Mouse (Mus musculus): Measurements from ENCODE around the gene Mnx1. TPM values are rescaled to one million over a fixed set of nuclear protein-coding genes. Genes with fewer than 3 reads are reported as not detected.

The Mnx1 gene
- not detected for polyA plus RNA-seq (2012; fragmentation: generic; extraction: Trizol)
- long read RNA-seq, experiment 1 = 0 reads
- long read RNA-seq, experiment 2 = 0 reads

DNA sequence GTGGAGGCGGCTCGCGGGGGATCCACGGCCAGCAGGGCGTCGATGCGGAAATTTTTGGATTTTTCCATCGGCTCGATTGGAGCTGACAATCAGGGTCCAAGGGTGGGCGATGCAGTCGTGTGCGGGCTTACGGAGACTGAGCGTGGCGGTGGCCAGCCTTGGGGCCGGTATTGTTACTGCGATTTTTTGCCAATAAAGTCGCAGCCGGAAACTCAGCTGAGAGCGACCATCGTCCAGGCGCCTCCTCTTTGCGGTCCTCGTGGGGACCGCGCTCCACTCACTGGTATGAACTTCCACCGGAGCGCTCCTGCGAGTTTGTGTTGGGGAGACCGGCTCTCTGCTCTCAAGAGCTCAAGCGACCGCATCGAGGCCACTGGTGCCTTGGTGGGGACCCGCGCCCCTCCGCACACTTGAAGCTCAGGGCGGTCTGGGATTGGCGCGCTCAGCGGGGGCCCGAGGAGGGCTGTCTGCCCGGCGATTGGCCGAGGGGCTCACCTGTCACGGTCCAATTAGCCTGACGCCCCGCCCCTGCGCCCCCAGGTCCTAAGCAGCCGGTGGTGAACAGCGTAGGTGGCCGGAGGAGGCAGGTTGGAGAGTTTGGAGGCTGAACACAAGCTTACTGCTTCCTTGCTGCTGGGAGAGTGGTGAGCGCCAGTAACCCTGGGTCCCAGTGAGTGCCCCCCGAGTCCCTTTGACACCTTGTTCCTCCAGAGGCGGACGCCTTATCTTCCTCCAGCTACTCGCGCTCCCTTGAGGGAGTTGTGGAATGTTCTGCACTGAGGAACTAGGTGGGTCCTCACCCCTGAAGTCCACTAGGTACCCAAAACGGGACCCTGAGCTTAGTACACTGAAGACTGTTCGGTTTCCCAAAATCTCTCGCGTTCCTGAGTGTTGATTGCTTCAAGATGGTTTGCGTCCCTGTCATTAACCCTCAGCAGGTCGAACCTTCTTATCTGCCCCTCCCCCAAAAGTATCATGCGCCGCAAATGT is at the start of gene Mnx1:
Gene Mnx1, minus strand, starts transcription at position 263 of the 990 bp plus-strand sequence.
- no peak within 1 kb of the TSS for H3ac ChIP-seq (ENCODE audit: control insufficient read depth, insufficient read length, low read depth)
- H3K36me3 ChIP-seq (ENCODE audit: control insufficient read depth, insufficient read depth) = no peaks in the 10 kb centered on the region
- no peaks in the 10 kb centered on the region for H3K79me2 ChIP-seq (ENCODE audit: control insufficient read depth, insufficient read depth)
- no peak within 1 kb of the TSS for H3K4me3 ChIP-seq (ENCODE audit: insufficient read depth, poor library complexity, severe bottlenecking)
- H3K27me3 ChIP-seq (ENCODE audit: control insufficient read depth, insufficient read depth, insufficient read length) = peaks cover 81% of the 10 kb centered on the region
- TF ChIP-seq MYOG (IDR thresholded peaks at IDR 0.05; ENCODE audit: control insufficient read depth, extremely low read depth, insufficient read length) (no peak), MYOD1 (IDR thresholded peaks at IDR 0.05; ENCODE audit: control insufficient read depth, insufficient read length, low read depth) (no peak), FOSL1 (IDR thresholded peaks at IDR 0.05; ENCODE audit: insufficient read depth, low read length, poor library complexity, severe bottlenecking) (no peak), USF1 (IDR thresholded peaks at IDR 0.05; ENCODE audit: low read depth) (no peak), MAX (IDR thresholded peaks at IDR 0.05) (no peak), CEBPB (IDR thresholded peaks at IDR 0.05; ENCODE audit: low read depth) (no peak), CTCF (IDR thresholded peaks at IDR 0.05; ENCODE audit: control insufficient read depth, insufficient read depth, insufficient read length) (no peak)
- no peaks in the 10 kb centered on the region for H3K79me3 ChIP-seq (ENCODE audit: low read depth)

DNA sequence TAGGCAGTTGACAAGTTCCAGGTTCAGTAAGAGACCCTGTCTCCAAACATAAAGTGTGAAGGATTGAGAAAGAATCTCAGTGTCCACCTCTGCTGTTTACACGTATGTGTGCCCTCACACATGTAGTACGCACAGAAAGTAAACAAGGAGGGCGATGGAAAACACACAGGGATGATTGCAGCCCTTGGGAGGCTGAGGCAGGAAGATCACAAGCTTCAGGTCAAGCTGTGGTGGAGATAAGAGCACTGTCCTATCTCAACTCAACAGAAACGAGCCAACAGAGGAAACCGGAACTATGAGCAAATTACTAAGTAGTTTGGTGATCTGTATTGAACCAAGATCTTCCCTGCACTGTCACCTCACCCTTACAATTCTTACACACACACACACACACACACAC is 38.2 kb upstream of the Mnx1 start:
- Histone ChIP-seq H3K79me2 (ENCODE audit: control insufficient read depth, insufficient read depth) (no peaks in the 10 kb centered on the region), H3K27me3 (ENCODE audit: control insufficient read depth, insufficient read depth, insufficient read length) (peaks cover 7% of the 10 kb centered on the region), H3K36me3 (ENCODE audit: control insufficient read depth, insufficient read depth) (no peaks in the 10 kb centered on the region), H3K79me3 (ENCODE audit: low read depth) (no peaks in the 10 kb centered on the region), H3K4me3 (ENCODE audit: insufficient read depth, poor library complexity, severe bottlenecking) (no peak overlapping the region), H3ac (ENCODE audit: control insufficient read depth, insufficient read length, low read depth) (no peak overlapping the region)
- TF ChIP-seq MYOD1 (IDR thresholded peaks at IDR 0.05; ENCODE audit: control insufficient read depth, insufficient read length, low read depth) = no peak
- TF ChIP-seq MAX (IDR thresholded peaks at IDR 0.05) = no peak
- TF ChIP-seq CEBPB (IDR thresholded peaks at IDR 0.05; ENCODE audit: low read depth) = no peak
- TF ChIP-seq FOSL1 (IDR thresholded peaks at IDR 0.05; ENCODE audit: insufficient read depth, low read length, poor library complexity, severe bottlenecking) = no peak
- TF ChIP-seq USF1 (IDR thresholded peaks at IDR 0.05; ENCODE audit: low read depth) = no peak
- no peak for TF ChIP-seq MYOG (IDR thresholded peaks at IDR 0.05; ENCODE audit: control insufficient read depth, extremely low read depth, insufficient read length)
- TF ChIP-seq CTCF (IDR thresholded peaks at IDR 0.05; ENCODE audit: control insufficient read depth, insufficient read depth, insufficient read length) = no peak

DNA sequence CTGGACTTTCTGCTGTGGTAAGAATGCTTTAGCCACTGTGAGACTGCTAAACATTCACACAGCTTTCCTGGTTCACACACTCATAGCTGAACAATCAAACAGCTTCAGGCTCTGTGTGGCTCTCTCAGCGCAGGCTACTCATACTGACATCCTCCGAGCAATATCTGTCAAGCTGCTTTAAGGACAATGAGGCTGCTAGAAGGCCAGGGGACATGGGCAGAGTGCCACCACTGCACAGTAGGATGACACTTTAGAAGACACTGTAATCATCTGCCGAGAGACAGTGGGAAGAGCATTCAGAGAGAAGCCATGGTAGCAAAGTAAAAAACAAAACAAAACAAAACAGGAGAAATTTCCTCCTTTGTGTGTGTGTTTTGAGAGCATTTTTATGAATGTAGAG is 37.6 kb upstream of the Mnx1 start:
- H3K79me3 ChIP-seq (ENCODE audit: low read depth) = no peaks in the 10 kb centered on the region
- H3K4me3 ChIP-seq (ENCODE audit: insufficient read depth, poor library complexity, severe bottlenecking) = no peak overlapping the region
- no peak overlapping the region for H3ac ChIP-seq (ENCODE audit: control insufficient read depth, insufficient read length, low read depth)
- TF ChIP-seq MYOG (IDR thresholded peaks at IDR 0.05; ENCODE audit: control insufficient read depth, extremely low read depth, insufficient read length) = no peak
- TF ChIP-seq MAX (IDR thresholded peaks at IDR 0.05) = no peak
- no peak for TF ChIP-seq MYOD1 (IDR thresholded peaks at IDR 0.05; ENCODE audit: control insufficient read depth, insufficient read length, low read depth)
- no peaks in the 10 kb centered on the region for H3K79me2 ChIP-seq (ENCODE audit: control insufficient read depth, insufficient read depth)
- H3K27me3 ChIP-seq (ENCODE audit: control insufficient read depth, insufficient read depth, insufficient read length) = peaks cover 5% of the 10 kb centered on the region
- H3K36me3 ChIP-seq (ENCODE audit: control insufficient read depth, insufficient read depth) = no peaks in the 10 kb centered on the region

DNA sequence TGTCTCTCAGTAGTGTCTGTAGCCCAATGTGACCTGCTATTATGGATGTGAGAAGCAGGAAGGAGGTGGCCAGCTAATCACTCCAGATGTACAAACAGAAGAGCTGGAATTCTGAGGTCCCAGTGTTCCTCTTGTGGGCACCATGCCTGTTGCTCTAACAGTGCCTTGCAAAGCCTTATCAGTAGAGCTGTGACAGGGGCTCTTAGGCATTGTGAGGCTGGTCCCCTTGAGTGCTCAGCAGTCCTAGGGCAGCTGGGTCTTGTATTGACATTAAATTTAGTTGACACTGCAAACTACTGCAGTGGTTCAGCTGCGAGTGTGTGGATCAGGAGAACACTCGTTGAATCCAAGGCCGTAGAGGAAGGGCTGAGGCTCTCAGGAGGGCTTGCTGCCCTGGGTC is 28.7 kb upstream of the Mnx1 start:
- TF ChIP-seq USF1 (IDR thresholded peaks at IDR 0.05; ENCODE audit: low read depth) (no peak), MYOG (IDR thresholded peaks at IDR 0.05; ENCODE audit: control insufficient read depth, extremely low read depth, insufficient read length) (no peak), MYOD1 (IDR thresholded peaks at IDR 0.05; ENCODE audit: control insufficient read depth, insufficient read length, low read depth) (no peak), CTCF (IDR thresholded peaks at IDR 0.05; ENCODE audit: control insufficient read depth, insufficient read depth, insufficient read length) (no peak), FOSL1 (IDR thresholded peaks at IDR 0.05; ENCODE audit: insufficient read depth, low read length, poor library complexity, severe bottlenecking) (no peak), CEBPB (IDR thresholded peaks at IDR 0.05; ENCODE audit: low read depth) (no peak), MAX (IDR thresholded peaks at IDR 0.05) (no peak)
- H3K79me3 ChIP-seq (ENCODE audit: low read depth) = no peaks in the 10 kb centered on the region
- no peak overlapping the region for H3ac ChIP-seq (ENCODE audit: control insufficient read depth, insufficient read length, low read depth)
- no peak overlapping the region for H3K4me3 ChIP-seq (ENCODE audit: insufficient read depth, poor library complexity, severe bottlenecking)
- no peaks in the 10 kb centered on the region for H3K27me3 ChIP-seq (ENCODE audit: control insufficient read depth, insufficient read depth, insufficient read length)
- H3K79me2 ChIP-seq (ENCODE audit: control insufficient read depth, insufficient read depth) = no peaks in the 10 kb centered on the region
- no peaks in the 10 kb centered on the region for H3K36me3 ChIP-seq (ENCODE audit: control insufficient read depth, insufficient read depth)

DNA sequence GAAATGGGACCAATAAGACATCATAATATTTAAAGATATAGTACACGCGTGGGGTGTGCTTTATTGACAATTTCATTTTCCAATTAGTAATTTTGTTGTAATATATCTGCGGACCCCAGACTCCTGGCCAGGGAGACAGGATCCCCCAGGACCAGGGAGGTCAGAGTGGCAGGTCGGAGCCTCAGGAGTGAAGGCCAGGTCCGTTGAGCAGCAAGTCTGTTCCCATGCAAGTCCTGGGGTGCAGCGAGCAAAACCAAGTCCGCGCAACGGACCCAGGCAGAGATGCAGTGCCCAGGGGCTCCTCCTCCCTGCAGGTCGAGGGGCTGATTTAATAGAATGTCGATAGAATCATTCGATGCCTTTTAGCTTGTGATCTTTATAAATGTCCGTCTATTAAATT is 9.1 kb upstream of the Mnx1 start:
- H3K27me3 ChIP-seq (ENCODE audit: control insufficient read depth, insufficient read depth, insufficient read length) = peaks cover 67% of the 10 kb centered on the region
- H3K4me3 ChIP-seq (ENCODE audit: insufficient read depth, poor library complexity, severe bottlenecking) = no peak overlapping the region
- H3K36me3 ChIP-seq (ENCODE audit: control insufficient read depth, insufficient read depth) = no peaks in the 10 kb centered on the region
- no peak overlapping the region for H3ac ChIP-seq (ENCODE audit: control insufficient read depth, insufficient read length, low read depth)
- H3K79me3 ChIP-seq (ENCODE audit: low read depth) = no peaks in the 10 kb centered on the region
- TF ChIP-seq MAX (IDR thresholded peaks at IDR 0.05) = no peak
- no peak for TF ChIP-seq USF1 (IDR thresholded peaks at IDR 0.05; ENCODE audit: low read depth)
- no peak for TF ChIP-seq CEBPB (IDR thresholded peaks at IDR 0.05; ENCODE audit: low read depth)
- no peak for TF ChIP-seq FOSL1 (IDR thresholded peaks at IDR 0.05; ENCODE audit: insufficient read depth, low read length, poor library complexity, severe bottlenecking)
- TF ChIP-seq MYOD1 (IDR thresholded peaks at IDR 0.05; ENCODE audit: control insufficient read depth, insufficient read length, low read depth) = no peak
- TF ChIP-seq CTCF (IDR thresholded peaks at IDR 0.05; ENCODE audit: control insufficient read depth, insufficient read depth, insufficient read length) = no peak
- no peak for TF ChIP-seq MYOG (IDR thresholded peaks at IDR 0.05; ENCODE audit: control insufficient read depth, extremely low read depth, insufficient read length)
- H3K79me2 ChIP-seq (ENCODE audit: control insufficient read depth, insufficient read depth) = no peaks in the 10 kb centered on the region
